Mouse (Mus musculus): Measurements from ENCODE around the gene E030025P04Rik. TPM values are rescaled to one million over a fixed set of nuclear protein-coding genes. Genes with fewer than 3 reads are reported as not detected.

The E030025P04Rik gene
- polyA plus RNA-seq, 1 experiment = not detected

GRCm38 (mm10) chr11:109178788-109179518 is 34.8 kb upstream of the E030025P04Rik start:
- Histone ChIP-seq H3K27me3 (ENCODE audit: control insufficient read depth, insufficient read depth, low read length, poor library complexity, severe bottlenecking) (no peaks in the 10 kb centered on the region), H3K27ac (ENCODE audit: insufficient read depth, low read length) (no peak overlapping the region), H3K4me3 (ENCODE audit: low read depth, low read length) (no peak overlapping the region), H3K9me3 (replicated peaks; ENCODE audit: control insufficient read depth, insufficient read depth, low read length, poor library complexity, severe bottlenecking) (no peaks in the 10 kb centered on the region), H3K36me3 (ENCODE audit: control insufficient read depth, insufficient read depth, low read length, poor library complexity, severe bottlenecking) (no peaks in the 10 kb centered on the region), H3K9ac (ENCODE audit: low read depth, poor library complexity, severe bottlenecking) (no peak overlapping the region), H3K4me1 (ENCODE audit: control insufficient read depth, insufficient read depth, low read length) (no peaks in the 10 kb centered on the region)
- no peak for TF ChIP-seq POLR2A (IDR thresholded peaks at IDR 0.05; ENCODE audit: insufficient read depth, low read length)
- no peak for TF ChIP-seq CTCF (IDR thresholded peaks at IDR 0.05; ENCODE audit: low read depth, low read length)
- no peak for TF ChIP-seq EP300 (IDR thresholded peaks at IDR 0.05; ENCODE audit: insufficient read depth, low read depth, low read length)

- H3K36me3 ChIP-seq (ENCODE audit: control insufficient read depth, insufficient read depth, low read length, poor library complexity, severe bottlenecking) = no peaks in the 10 kb centered on the region
- H3K27me3 ChIP-seq (ENCODE audit: control insufficient read depth, insufficient read depth, low read length, poor library complexity, severe bottlenecking) = no peaks in the 10 kb centered on the region
- H3K27ac ChIP-seq (ENCODE audit: insufficient read depth, low read length) = no peak overlapping the region
- H3K4me1 ChIP-seq (ENCODE audit: control insufficient read depth, insufficient read depth, low read length) = no peaks in the 10 kb centered on the region
- no peak overlapping the region for H3K9ac ChIP-seq (ENCODE audit: low read depth, poor library complexity, severe bottlenecking)
- TF ChIP-seq EP300 (IDR thresholded peaks at IDR 0.05; ENCODE audit: insufficient read depth, low read depth, low read length) (no peak), CTCF (IDR thresholded peaks at IDR 0.05; ENCODE audit: low read depth, low read length) (no peak), POLR2A (IDR thresholded peaks at IDR 0.05; ENCODE audit: insufficient read depth, low read length) (no peak)
- H3K9me3 ChIP-seq (replicated peaks; ENCODE audit: control insufficient read depth, insufficient read depth, low read length, poor library complexity, severe bottlenecking) = 0 out of 2 replicates have a peak, but pooled peaks cover 4% of the 10 kb centered on the region
- no peak overlapping the region for H3K4me3 ChIP-seq (ENCODE audit: low read depth, low read length)
These were observed 31.3 kb upstream of the E030025P04Rik start for GRCm38 (mm10) chr11:109175376-109175969.

GRCm38 (mm10) chr11:109172224-109172623 is 28.1 kb upstream of the E030025P04Rik start:
- Histone ChIP-seq H3K27ac (ENCODE audit: insufficient read depth, low read length) (no peak overlapping the region), H3K4me1 (ENCODE audit: control insufficient read depth, insufficient read depth, low read length) (no peaks in the 10 kb centered on the region), H3K27me3 (ENCODE audit: control insufficient read depth, insufficient read depth, low read length, poor library complexity, severe bottlenecking) (no peaks in the 10 kb centered on the region), H3K9ac (ENCODE audit: low read depth, poor library complexity, severe bottlenecking) (no peak overlapping the region), H3K4me3 (ENCODE audit: low read depth, low read length) (no peak overlapping the region), H3K36me3 (ENCODE audit: control insufficient read depth, insufficient read depth, low read length, poor library complexity, severe bottlenecking) (no peaks in the 10 kb centered on the region), H3K9me3 (replicated peaks; ENCODE audit: control insufficient read depth, insufficient read depth, low read length, poor library complexity, severe bottlenecking) (0 out of 2 replicates have a peak, but pooled peaks cover 4% of the 10 kb centered on the region)
- TF ChIP-seq EP300 (IDR thresholded peaks at IDR 0.05; ENCODE audit: insufficient read depth, low read depth, low read length) (no peak), POLR2A (IDR thresholded peaks at IDR 0.05; ENCODE audit: insufficient read depth, low read length) (no peak), CTCF (IDR thresholded peaks at IDR 0.05; ENCODE audit: low read depth, low read length) (no peak)

- Histone ChIP-seq H3K9me3 (replicated peaks; ENCODE audit: control insufficient read depth, insufficient read depth, low read length, poor library complexity, severe bottlenecking) (0 out of 2 replicates have a peak, but pooled peaks cover 4% of the 10 kb centered on the region), H3K4me1 (ENCODE audit: control insufficient read depth, insufficient read depth, low read length) (no peaks in the 10 kb centered on the region), H3K27ac (ENCODE audit: insufficient read depth, low read length) (no peak overlapping the region), H3K27me3 (ENCODE audit: control insufficient read depth, insufficient read depth, low read length, poor library complexity, severe bottlenecking) (no peaks in the 10 kb centered on the region), H3K9ac (ENCODE audit: low read depth, poor library complexity, severe bottlenecking) (no peak overlapping the region), H3K36me3 (ENCODE audit: control insufficient read depth, insufficient read depth, low read length, poor library complexity, severe bottlenecking) (no peaks in the 10 kb centered on the region), H3K4me3 (ENCODE audit: low read depth, low read length) (no peak overlapping the region)
- TF ChIP-seq EP300 (IDR thresholded peaks at IDR 0.05; ENCODE audit: insufficient read depth, low read depth, low read length) (no peak), CTCF (IDR thresholded peaks at IDR 0.05; ENCODE audit: low read depth, low read length) (no peak), POLR2A (IDR thresholded peaks at IDR 0.05; ENCODE audit: insufficient read depth, low read length) (no peak)
These were observed 26.6 kb upstream of the E030025P04Rik start for GRCm38 (mm10) chr11:109170771-109171170.

- H3K27ac ChIP-seq (ENCODE audit: insufficient read depth, low read length) = no peak overlapping the region
- no peak overlapping the region for H3K4me3 ChIP-seq (ENCODE audit: low read depth, low read length)
- no peak overlapping the region for H3K9ac ChIP-seq (ENCODE audit: low read depth, poor library complexity, severe bottlenecking)
- H3K9me3 ChIP-seq (replicated peaks; ENCODE audit: control insufficient read depth, insufficient read depth, low read length, poor library complexity, severe bottlenecking) = no peaks in the 10 kb centered on the region
- H3K36me3 ChIP-seq (ENCODE audit: control insufficient read depth, insufficient read depth, low read length, poor library complexity, severe bottlenecking) = no peaks in the 10 kb centered on the region
- TF ChIP-seq EP300 (IDR thresholded peaks at IDR 0.05; ENCODE audit: insufficient read depth, low read depth, low read length) (no peak), CTCF (IDR thresholded peaks at IDR 0.05; ENCODE audit: low read depth, low read length) (no peak), POLR2A (IDR thresholded peaks at IDR 0.05; ENCODE audit: insufficient read depth, low read length) (no peak)
- H3K4me1 ChIP-seq (ENCODE audit: control insufficient read depth, insufficient read depth, low read length) = no peaks in the 10 kb centered on the region
- H3K27me3 ChIP-seq (ENCODE audit: control insufficient read depth, insufficient read depth, low read length, poor library complexity, severe bottlenecking) = no peaks in the 10 kb centered on the region
These were observed 13.5 kb upstream of the E030025P04Rik start for GRCm38 (mm10) chr11:109157694-109158093.

GRCm38 (mm10) chr11:109144890-109145341 is 747 bp upstream of the E030025P04Rik start:
- Histone ChIP-seq H3K4me1 (ENCODE audit: control insufficient read depth, insufficient read depth, low read length) (no peaks in the 10 kb centered on the region), H3K27ac (ENCODE audit: insufficient read depth, low read length) (no peak overlapping the region), H3K27me3 (ENCODE audit: control insufficient read depth, insufficient read depth, low read length, poor library complexity, severe bottlenecking) (no peaks in the 10 kb centered on the region), H3K9ac (ENCODE audit: low read depth, poor library complexity, severe bottlenecking) (no peak overlapping the region), H3K9me3 (replicated peaks; ENCODE audit: control insufficient read depth, insufficient read depth, low read length, poor library complexity, severe bottlenecking) (no peaks in the 10 kb centered on the region), H3K36me3 (ENCODE audit: control insufficient read depth, insufficient read depth, low read length, poor library complexity, severe bottlenecking) (no peaks in the 10 kb centered on the region), H3K4me3 (ENCODE audit: low read depth, low read length) (no peak overlapping the region)
- TF ChIP-seq CTCF (IDR thresholded peaks at IDR 0.05; ENCODE audit: low read depth, low read length) = no peak
- no peak for TF ChIP-seq EP300 (IDR thresholded peaks at IDR 0.05; ENCODE audit: insufficient read depth, low read depth, low read length)
- TF ChIP-seq POLR2A (IDR thresholded peaks at IDR 0.05; ENCODE audit: insufficient read depth, low read length) = no peak

Data from ES-Bruce4 (cell line).